Mouse (Mus musculus): ENCODE measurements around the gene Kmo.

GRCm38 (mm10) chr1:175669456-175669855 lies 49.3 kb downstream of the Kmo start:
- TF ChIP-seq POLR2A (IDR thresholded peaks at IDR 0.05; ENCODE audit: extremely low read depth, insufficient read depth, low read length) = no peak
- no peak for TF ChIP-seq CTCF (IDR thresholded peaks at IDR 0.05; ENCODE audit: low read depth, low read length)

All from liver, adult 2 months (tissue).